Mouse (Mus musculus) cerebellum, adult 11 months (tissue): ENCODE measurements at regions not wholly inside any gene's neighbourhood (a gene's known extent, or its start where the extent isn't known, plus 50 kb on each side); places are given as distances from the start of the nearest gene placed in this dataset.
"Not testable (repeated sequence)": the region's sequence is repeated elsewhere in the genome, so short reads cannot be mapped to it uniquely, and the experiment has no call there.

ENCODE experiments used
- DNase-seq: peaks from one replicate; pipeline ENCODE4 v3.0.0; 2022

- DNase-seq, result not testable (repeated sequence)
Observed at GRCm38 (mm10) chr17:82922986-82923385, 292.1 kb upstream of the Pkdcc start.

GRCm38 (mm10) chr17:82925751-82926150, 289.3 kb upstream of the Pkdcc start:
- no peak for DNase-seq

- DNase-seq, result no peak
Observed at GRCm38 (mm10) chr17:82927681-82928080, 287.4 kb upstream of the Pkdcc start.

- DNase-seq, result no peak
Observed at GRCm38 (mm10) chr17:82929511-82929910, 285.6 kb upstream of the Pkdcc start.

GRCm38 (mm10) chr17:82930738-82931137, 284.4 kb upstream of the Pkdcc start:
- DNase-seq, result no peak

GRCm38 (mm10) chr17:82931476-82931875, 283.6 kb upstream of the Pkdcc start:
- DNase-seq, result no peak

GRCm38 (mm10) chr17:82936836-82937235, 278.3 kb upstream of the Pkdcc start:
- no peak for DNase-seq

- DNase-seq, result no peak
Observed at GRCm38 (mm10) chr17:82946083-82946482, 269.0 kb upstream of the Pkdcc start.

- no peak for DNase-seq
Observed at GRCm38 (mm10) chr17:82949794-82950193, 265.3 kb upstream of the Pkdcc start.

- DNase-seq, result no peak
Observed at GRCm38 (mm10) chr17:82950268-82950667, 264.8 kb upstream of the Pkdcc start.

- peak; percentile 6 for DNase-seq
Observed at GRCm38 (mm10) chr17:82957409-82957808, 257.7 kb upstream of the Pkdcc start.

GRCm38 (mm10) chr17:82963374-82963773, 251.7 kb upstream of the Pkdcc start:
- no peak for DNase-seq

GRCm38 (mm10) chr17:82999710-83000109, 215.4 kb upstream of the Pkdcc start:
- no peak for DNase-seq

GRCm38 (mm10) chr17:83000411-83000810, 214.7 kb upstream of the Pkdcc start:
- DNase-seq, result no peak

- DNase-seq, result no peak
Observed at GRCm38 (mm10) chr17:83001567-83001966, 213.5 kb upstream of the Pkdcc start.

- no peak for DNase-seq
Observed at GRCm38 (mm10) chr17:83010845-83011244, 204.2 kb upstream of the Pkdcc start.

GRCm38 (mm10) chr17:83015656-83016055, 199.4 kb upstream of the Pkdcc start:
- DNase-seq, result no peak

GRCm38 (mm10) chr17:83016936-83017335, 198.2 kb upstream of the Pkdcc start:
- DNase-seq, result no peak

GRCm38 (mm10) chr17:83019267-83019666, 195.8 kb upstream of the Pkdcc start:
- no peak for DNase-seq

- peak; percentile 22 for DNase-seq
Observed at GRCm38 (mm10) chr17:83020576-83020975, 194.5 kb upstream of the Pkdcc start.

- peak; percentile 56 for DNase-seq
Observed at GRCm38 (mm10) chr17:83025340-83025816, 189.7 kb upstream of the Pkdcc start.

GRCm38 (mm10) chr17:83034914-83035573, 180.0 kb upstream of the Pkdcc start:
- no peak for DNase-seq

- DNase-seq, result no peak
Observed at GRCm38 (mm10) chr17:83035574-83035918, 179.5 kb upstream of the Pkdcc start.

GRCm38 (mm10) chr17:83039563-83039962, 175.5 kb upstream of the Pkdcc start:
- no peak for DNase-seq

GRCm38 (mm10) chr17:83044515-83044914, 170.6 kb upstream of the Pkdcc start:
- no peak for DNase-seq
